Mouse (Mus musculus) megakaryocyte, embryonic 14.5 days (primary cell): ENCODE measurements around the gene Tulp4.

ENCODE experiments used
- FLI1 ChIP-seq: IDR thresholded peaks from 2 replicates; pipeline ENCODE4 v1.6.1; 2012; ENCODE audit warnings: low read length, inconsistent platforms, mixed read lengths
- GATA1 ChIP-seq: IDR thresholded peaks from 3 replicates; pipeline ENCODE4 v1.6.1; 2012; ENCODE audit warnings: mixed read lengths, low read length, inconsistent platforms, borderline replicate concordance

DNA sequence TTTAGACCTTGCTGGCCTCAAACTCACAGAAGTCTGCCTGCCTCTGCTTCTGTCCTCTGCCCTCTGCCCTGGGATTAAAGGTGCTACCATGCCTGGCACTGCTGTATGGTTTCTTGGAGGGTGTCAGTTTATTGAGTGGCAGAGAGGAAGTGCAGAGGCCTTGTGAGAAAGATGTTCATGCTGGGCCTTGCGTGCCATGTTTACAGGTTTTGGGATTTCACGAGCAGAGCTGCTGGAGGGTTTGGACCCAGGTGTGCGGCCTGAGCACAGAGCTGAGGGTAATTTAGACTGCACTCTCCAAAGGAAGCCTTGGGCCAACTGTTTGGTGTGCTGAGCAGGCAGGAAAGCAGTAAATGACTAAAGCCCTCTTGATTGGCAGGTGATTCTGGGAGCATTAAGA, 11.7 kb downstream of the Tulp4 start:
- TF ChIP-seq GATA1 (no peak), FLI1 (no peak)
